Mouse (Mus musculus): ENCODE measurements at regions not wholly inside any gene's neighbourhood (a gene's known extent, or its start where the extent isn't known, plus 50 kb on each side); places are given as distances from the start of the nearest gene placed in this dataset.

DNA sequence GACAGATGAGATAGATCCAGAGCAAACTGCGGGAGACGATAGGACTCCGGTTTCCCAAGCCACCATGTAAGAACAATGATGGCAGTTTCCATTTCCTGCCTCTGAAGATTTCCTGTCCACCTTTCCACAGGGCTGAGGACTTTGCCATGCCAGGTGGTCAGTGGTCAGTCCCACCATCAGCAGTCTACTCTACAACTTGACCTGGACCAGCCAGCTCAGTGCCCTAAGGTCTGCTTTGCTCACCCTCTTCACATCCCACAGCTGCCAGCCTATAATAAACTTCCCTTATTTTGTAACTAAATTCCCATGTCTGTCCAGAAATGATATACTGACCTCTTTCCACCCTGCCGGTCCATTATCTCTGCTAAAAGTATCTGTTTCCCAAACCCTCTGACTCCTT is 315.7 kb upstream of the Spred2 start:
- Histone ChIP-seq H3K9me3 (ENCODE audit: low read length) (no peaks in the 10 kb centered on the region), H3K4me2 (replicated peaks; ENCODE audit: low read depth, low read length) (no peak overlapping the region), H3K36me3 (ENCODE audit: insufficient read depth, low read length) (no peaks in the 10 kb centered on the region), H3K27ac (ENCODE audit: low read length) (no peak overlapping the region), H3K4me3 (ENCODE audit: low read depth, low read length) (no peak overlapping the region), H3K27me3 (replicated peaks; ENCODE audit: insufficient read depth, low read length) (no peaks in the 10 kb centered on the region), H3K9ac (replicated peaks; ENCODE audit: low read depth) (no peak overlapping the region), H3K4me1 (ENCODE audit: insufficient read depth, low read depth, low read length) (no peaks in the 10 kb centered on the region)
- WGBS: 62% methylated on average over 4 of the region's 4 CpGs
- ATAC-seq (no peak), DNase-seq (ENCODE audit: low spot score) (no peak)
- no peak for TF ChIP-seq CTCF (IDR thresholded peaks at IDR 0.05)
- no peak for TF ChIP-seq EP300 (IDR thresholded peaks at IDR 0.05)

DNA sequence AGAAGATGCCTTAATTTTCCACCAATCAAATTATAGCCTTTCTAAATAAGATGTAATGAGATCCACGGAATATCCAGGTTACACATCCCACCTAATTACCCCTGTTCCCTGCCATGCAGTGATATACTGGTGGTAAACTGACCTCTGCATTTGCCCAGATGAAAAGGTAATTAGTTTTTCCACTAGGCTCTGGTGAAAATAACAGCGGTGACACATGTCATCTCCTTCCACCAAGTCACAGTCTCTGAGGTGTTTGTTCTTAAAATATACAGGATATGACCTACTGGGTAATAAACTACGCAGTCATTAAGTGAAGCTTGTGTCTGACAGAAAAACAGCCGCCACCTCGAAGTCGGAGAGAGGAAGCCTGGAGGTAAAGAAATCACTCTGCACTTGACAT is 313.6 kb upstream of the Spred2 start:
- no peak overlapping the region for H3K27ac ChIP-seq (ENCODE audit: low read length)
- ATAC-seq (no peak), DNase-seq (ENCODE audit: low spot score) (no peak)
- WGBS: 47% methylated on average over 6 of the region's 6 CpGs
- H3K4me1 ChIP-seq (ENCODE audit: insufficient read depth, low read depth, low read length): no peaks in the 10 kb centered on the region
- no peaks in the 10 kb centered on the region for H3K36me3 ChIP-seq (ENCODE audit: insufficient read depth, low read length)
- no peaks in the 10 kb centered on the region for H3K9me3 ChIP-seq (ENCODE audit: low read length)
- no peaks in the 10 kb centered on the region for H3K27me3 ChIP-seq (replicated peaks; ENCODE audit: insufficient read depth, low read length)
- no peak for TF ChIP-seq EP300 (IDR thresholded peaks at IDR 0.05)
- no peak for TF ChIP-seq CTCF (IDR thresholded peaks at IDR 0.05)
- no peak overlapping the region for H3K4me2 ChIP-seq (replicated peaks; ENCODE audit: low read depth, low read length)
- H3K4me3 ChIP-seq (ENCODE audit: low read depth, low read length): no peak overlapping the region
- no peak overlapping the region for H3K9ac ChIP-seq (replicated peaks; ENCODE audit: low read depth)

DNA sequence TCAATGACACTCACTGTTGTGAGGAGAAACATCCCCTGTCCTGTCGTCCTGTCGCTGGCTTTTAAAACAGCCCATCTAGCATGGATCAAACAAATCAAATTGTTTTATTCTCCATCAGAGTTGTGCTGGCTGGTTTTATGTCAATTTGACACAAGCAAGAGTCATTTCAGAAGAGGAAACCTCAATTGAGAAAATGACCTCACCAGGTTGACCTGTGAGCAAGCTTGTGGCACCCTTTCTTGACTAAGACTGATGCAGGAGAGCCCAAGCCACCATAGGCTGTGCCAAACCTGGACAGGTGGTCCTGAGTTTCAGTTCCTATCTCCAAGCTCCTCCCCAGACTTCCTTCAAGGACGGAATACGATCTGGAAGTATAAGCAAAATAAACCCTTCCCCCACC is 313.0 kb upstream of the Spred2 start:
- Histone ChIP-seq H3K9me3 (ENCODE audit: low read length) (no peaks in the 10 kb centered on the region), H3K4me2 (replicated peaks; ENCODE audit: low read depth, low read length) (no peak overlapping the region), H3K9ac (replicated peaks; ENCODE audit: low read depth) (no peak overlapping the region), H3K36me3 (ENCODE audit: insufficient read depth, low read length) (no peaks in the 10 kb centered on the region), H3K4me3 (ENCODE audit: low read depth, low read length) (no peak overlapping the region), H3K27ac (ENCODE audit: low read length) (no peak overlapping the region), H3K27me3 (replicated peaks; ENCODE audit: insufficient read depth, low read length) (no peaks in the 10 kb centered on the region), H3K4me1 (ENCODE audit: insufficient read depth, low read depth, low read length) (no peaks in the 10 kb centered on the region)
- no peak for TF ChIP-seq EP300 (IDR thresholded peaks at IDR 0.05)
- no peak for TF ChIP-seq CTCF (IDR thresholded peaks at IDR 0.05)
- ATAC-seq (no peak), DNase-seq (ENCODE audit: low spot score) (no peak)
- 82% methylated on average over 4 of the region's 4 CpGs for WGBS

DNA sequence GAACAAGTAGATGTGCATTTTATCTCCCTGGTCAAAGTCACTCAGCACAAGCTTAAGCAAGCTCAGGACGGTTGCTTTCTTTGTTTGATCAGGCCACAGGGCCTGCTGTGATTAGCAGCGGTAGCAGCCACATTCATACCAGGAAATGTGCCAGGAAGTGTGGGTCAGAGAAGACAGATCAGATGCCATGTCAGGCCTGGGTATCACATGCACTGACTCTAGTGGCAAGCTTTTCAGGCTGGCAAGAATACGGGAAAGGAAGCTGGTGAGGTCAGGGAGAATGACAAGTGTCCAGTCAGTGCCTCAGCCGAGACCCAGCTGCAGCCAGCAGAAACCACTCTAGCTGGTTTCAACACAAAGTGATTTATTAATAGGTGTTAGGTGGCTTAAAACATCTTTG is 307.7 kb upstream of the Spred2 start:
- no peak overlapping the region for H3K27ac ChIP-seq (ENCODE audit: low read length)
- no peak for TF ChIP-seq EP300 (IDR thresholded peaks at IDR 0.05)
- TF ChIP-seq CTCF (IDR thresholded peaks at IDR 0.05): no peak
- H3K4me2 ChIP-seq (replicated peaks; ENCODE audit: low read depth, low read length): no peak overlapping the region
- H3K4me1 ChIP-seq (ENCODE audit: insufficient read depth, low read depth, low read length): no peaks in the 10 kb centered on the region
- no peaks in the 10 kb centered on the region for H3K9me3 ChIP-seq (ENCODE audit: low read length)
- no peak for DNase-seq (ENCODE audit: low spot score)
- no peak for ATAC-seq
- no peaks in the 10 kb centered on the region for H3K36me3 ChIP-seq (ENCODE audit: insufficient read depth, low read length)
- no peak overlapping the region for H3K9ac ChIP-seq (replicated peaks; ENCODE audit: low read depth)
- H3K27me3 ChIP-seq (replicated peaks; ENCODE audit: insufficient read depth, low read length): no peaks in the 10 kb centered on the region
- WGBS: 29% methylated on average over 4 of the region's 4 CpGs
- H3K4me3 ChIP-seq (ENCODE audit: low read depth, low read length): no peak overlapping the region

DNA sequence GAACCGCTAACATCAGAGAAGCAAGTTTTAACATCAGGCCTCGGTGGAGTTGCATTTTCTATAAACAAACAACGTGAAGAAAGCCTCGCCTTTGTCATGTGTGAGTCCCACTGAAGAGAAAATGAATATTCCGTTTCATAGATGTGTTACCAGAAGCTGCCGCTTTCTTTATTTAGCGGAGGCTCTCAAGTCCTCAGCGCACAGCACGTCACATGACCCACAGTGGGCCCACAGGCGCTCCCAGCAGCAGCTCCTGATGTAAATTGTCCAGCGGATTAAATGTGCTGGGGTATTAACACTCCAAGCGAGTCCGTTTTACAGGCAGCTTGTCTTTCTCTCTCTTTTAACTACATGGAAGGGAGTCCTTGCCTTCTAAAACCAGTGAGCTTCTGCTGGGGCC is 304.7 kb upstream of the Spred2 start:
- no peak overlapping the region for H3K4me2 ChIP-seq (replicated peaks; ENCODE audit: low read depth, low read length)
- H3K4me1 ChIP-seq (ENCODE audit: insufficient read depth, low read depth, low read length): no peaks in the 10 kb centered on the region
- no peak overlapping the region for H3K27ac ChIP-seq (ENCODE audit: low read length)
- H3K36me3 ChIP-seq (ENCODE audit: insufficient read depth, low read length): no peaks in the 10 kb centered on the region
- WGBS: 79% methylated on average over 13 of the region's 13 CpGs
- DNase-seq (ENCODE audit: low spot score) (no peak), ATAC-seq (no peak)
- no peak overlapping the region for H3K4me3 ChIP-seq (ENCODE audit: low read depth, low read length)
- TF ChIP-seq EP300 (IDR thresholded peaks at IDR 0.05): no peak
- TF ChIP-seq CTCF (IDR thresholded peaks at IDR 0.05): no peak
- H3K9me3 ChIP-seq (ENCODE audit: low read length): no peaks in the 10 kb centered on the region
- H3K9ac ChIP-seq (replicated peaks; ENCODE audit: low read depth): no peak overlapping the region
- no peaks in the 10 kb centered on the region for H3K27me3 ChIP-seq (replicated peaks; ENCODE audit: insufficient read depth, low read length)

DNA sequence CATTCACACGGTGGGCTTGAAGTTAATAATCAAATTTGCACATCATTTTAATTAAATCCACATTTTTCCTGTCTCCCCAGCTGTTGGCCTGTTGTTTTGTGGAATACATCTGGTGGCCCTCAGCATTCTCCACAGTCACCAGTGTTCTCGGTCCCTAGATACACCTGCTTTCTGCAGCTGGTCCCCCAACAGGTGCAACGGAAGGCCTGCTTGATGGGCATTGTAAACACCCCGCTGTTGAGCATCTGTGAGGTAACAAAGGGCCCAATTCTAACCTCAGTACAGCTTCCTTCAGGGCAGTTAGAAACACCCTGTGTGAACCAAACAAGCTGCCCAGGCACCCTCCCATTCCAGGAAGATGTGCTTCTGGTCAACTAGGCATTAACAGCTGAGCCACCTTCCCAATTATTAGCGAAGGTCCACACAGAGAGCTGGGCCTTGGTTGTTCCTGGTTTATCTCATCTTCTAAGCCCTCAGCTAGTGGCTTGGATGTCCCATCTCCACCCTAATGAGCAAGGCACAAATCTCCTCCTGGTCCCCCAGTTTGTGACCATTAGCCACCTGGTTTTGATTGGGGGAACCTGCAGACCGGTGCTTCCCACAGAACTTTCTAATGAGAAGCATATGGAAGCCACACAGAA is 293.0 kb upstream of the Spred2 start:
- 85% methylated on average over 6 of the region's 6 CpGs for WGBS
- no peak for ATAC-seq
- Histone ChIP-seq H3K4me3 (ENCODE audit: low read depth, low read length) (no peak overlapping the region), H3K4me1 (ENCODE audit: insufficient read depth, low read depth, low read length) (no peaks in the 10 kb centered on the region), H3K9me3 (ENCODE audit: low read length) (no peaks in the 10 kb centered on the region), H3K36me3 (ENCODE audit: insufficient read depth, low read length) (no peaks in the 10 kb centered on the region), H3K27ac (ENCODE audit: low read length) (no peak overlapping the region), H3K27me3 (replicated peaks; ENCODE audit: insufficient read depth, low read length) (no peaks in the 10 kb centered on the region), H3K4me2 (replicated peaks; ENCODE audit: low read depth, low read length) (no peak overlapping the region), H3K9ac (replicated peaks; ENCODE audit: low read depth) (no peak overlapping the region)
- no peak for DNase-seq (ENCODE audit: low spot score)
- TF ChIP-seq CTCF (IDR thresholded peaks at IDR 0.05) (no peak), EP300 (IDR thresholded peaks at IDR 0.05) (no peak)

DNA sequence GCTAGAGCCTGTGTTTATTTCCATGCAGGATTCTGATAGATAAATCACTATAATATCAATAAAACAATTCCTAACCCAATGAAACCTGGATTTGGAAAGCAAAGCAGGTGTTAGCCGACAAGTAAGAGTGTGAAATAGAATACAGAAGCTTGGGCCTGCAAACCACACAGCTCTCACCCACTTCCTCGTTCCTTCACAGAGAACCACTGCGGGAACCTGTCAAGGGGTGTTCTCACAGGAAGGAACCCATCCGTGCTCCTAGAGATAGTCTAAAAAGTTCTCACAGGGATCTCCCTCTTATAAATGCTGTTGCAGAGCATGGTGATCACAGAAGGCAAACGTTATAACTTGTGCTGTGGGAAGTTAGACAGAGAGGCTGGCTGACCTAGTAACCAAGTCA is 291.7 kb upstream of the Spred2 start:
- Histone ChIP-seq H3K36me3 (ENCODE audit: insufficient read depth, low read length) (no peaks in the 10 kb centered on the region), H3K27me3 (replicated peaks; ENCODE audit: insufficient read depth, low read length) (no peaks in the 10 kb centered on the region), H3K27ac (ENCODE audit: low read length) (no peak overlapping the region), H3K4me2 (replicated peaks; ENCODE audit: low read depth, low read length) (no peak overlapping the region), H3K4me3 (ENCODE audit: low read depth, low read length) (no peak overlapping the region), H3K4me1 (ENCODE audit: insufficient read depth, low read depth, low read length) (no peaks in the 10 kb centered on the region), H3K9me3 (ENCODE audit: low read length) (no peaks in the 10 kb centered on the region), H3K9ac (replicated peaks; ENCODE audit: low read depth) (no peak overlapping the region)
- ATAC-seq (no peak), DNase-seq (ENCODE audit: low spot score) (no peak)
- WGBS: 51% methylated on average over 5 of the region's 5 CpGs
- no peak for TF ChIP-seq CTCF (IDR thresholded peaks at IDR 0.05)
- TF ChIP-seq EP300 (IDR thresholded peaks at IDR 0.05): no peak
